Mouse (Mus musculus) left cerebral cortex, postnatal 4 days (tissue): ENCODE measurements around the gene Dlg4. TPM values are rescaled to one million over a fixed set of nuclear protein-coding genes. Genes with fewer than 3 reads are reported as not detected.

ENCODE experiments used
- DNase-seq: peaks from one replicate; pipeline ENCODE4 v3.0.0-alpha.2; 2022
- intact Hi-C: fragments of 180-260 bp; cut with DNase I; formaldehyde crosslinking; loops from one replicate; pipeline ENCODE4 v1.15.1; 2025
- total RNA-seq, 2 experiments: library from RNA; stranded (reverse); gene quantifications; 2 replicates each; pipeline ENCODE4 v1.2.3; 2021

The Dlg4 gene
- 100 to 1,000 TPM; 496 to 497 TPM for total RNA-seq

DNA sequence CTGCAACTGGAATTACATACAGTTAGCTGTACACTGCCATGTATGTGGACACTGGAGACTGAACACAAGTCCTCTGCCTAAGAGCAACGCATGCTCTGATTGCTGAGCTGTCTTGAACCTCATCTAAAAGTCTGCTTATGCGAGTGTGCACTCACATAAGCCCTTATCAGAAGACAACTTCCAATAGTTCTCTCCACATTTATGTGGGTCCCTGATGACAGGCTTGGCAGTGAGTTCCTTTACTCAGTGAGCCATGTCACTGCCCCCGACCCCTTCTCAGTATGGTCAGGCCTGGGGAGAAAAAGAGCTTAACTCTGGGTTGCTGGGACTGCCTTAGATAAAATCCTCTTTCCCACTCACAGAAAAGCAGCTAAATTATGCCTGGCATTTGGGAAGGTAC, at the start of gene Dlg4:
Gene Dlg4, plus strand, starts transcription at position 274 of the 400 bp plus-strand sequence.
- DNase-seq, result no peak
- intact Hi-C loops, result no loop called here

DNA sequence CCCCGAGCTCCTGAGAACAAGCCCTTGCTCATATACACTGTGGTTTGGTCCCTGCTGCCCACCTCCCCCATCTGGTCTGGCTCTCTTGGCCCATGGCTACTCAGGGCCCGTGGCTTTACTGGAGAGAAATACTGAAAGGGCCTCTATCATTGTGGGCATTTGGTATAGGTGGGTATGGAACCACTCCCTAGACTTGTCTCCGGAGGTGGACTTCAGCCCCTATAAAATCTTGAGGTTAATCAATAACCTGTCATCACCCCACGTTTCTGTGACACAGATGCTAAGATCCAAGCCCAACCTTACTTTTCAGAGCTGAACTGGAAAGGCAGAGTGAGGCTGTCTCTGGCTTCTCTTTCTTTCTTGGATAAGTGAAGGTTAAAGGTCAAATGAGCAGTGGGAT, 47.9 kb upstream of the Dlg4 start:
- intact Hi-C loops, result no loop called here
- no peak for DNase-seq

DNA sequence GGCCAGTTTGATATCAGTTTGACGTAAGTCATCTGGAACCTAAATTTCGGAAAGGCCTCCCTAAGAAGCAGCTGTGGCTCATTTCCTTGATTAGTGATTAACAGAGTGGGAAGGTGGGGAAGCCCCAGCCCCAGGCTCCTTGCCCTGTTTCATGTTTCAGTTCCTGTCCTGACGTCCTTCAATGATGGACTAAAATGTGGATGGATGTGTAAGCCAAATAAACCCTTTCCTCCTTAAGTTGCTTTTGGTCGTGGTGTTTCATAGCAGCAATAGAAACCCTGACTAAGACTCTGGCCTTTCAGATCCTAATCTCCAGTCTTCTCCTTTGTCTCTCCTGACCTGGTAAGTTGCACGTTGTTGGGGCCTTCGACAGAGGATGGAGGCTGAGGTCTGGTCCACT, 46.5 kb upstream of the Dlg4 start:
- intact Hi-C loops, result no loop called here
- no peak for DNase-seq

DNA sequence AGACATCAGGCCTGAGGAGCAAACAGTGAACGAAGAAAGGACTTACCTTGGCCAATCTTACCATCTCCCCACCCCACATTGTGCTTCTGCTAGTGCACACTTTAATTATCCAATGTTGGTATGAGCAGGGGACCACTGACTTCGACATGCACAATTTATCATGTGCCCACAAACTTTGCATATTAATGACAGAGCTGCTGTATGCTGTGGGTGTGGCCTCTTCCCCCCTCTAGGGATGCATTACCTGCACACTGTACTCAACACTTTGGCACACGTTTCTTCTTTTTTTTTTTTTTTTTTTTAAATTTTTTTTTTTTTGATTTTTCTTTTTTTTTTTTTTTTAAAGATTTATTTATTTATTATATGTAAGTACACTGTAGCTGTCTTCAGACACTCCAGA, 46.0 kb upstream of the Dlg4 start:
- intact Hi-C loops, result no loop called here
- DNase-seq, result no peak

DNA sequence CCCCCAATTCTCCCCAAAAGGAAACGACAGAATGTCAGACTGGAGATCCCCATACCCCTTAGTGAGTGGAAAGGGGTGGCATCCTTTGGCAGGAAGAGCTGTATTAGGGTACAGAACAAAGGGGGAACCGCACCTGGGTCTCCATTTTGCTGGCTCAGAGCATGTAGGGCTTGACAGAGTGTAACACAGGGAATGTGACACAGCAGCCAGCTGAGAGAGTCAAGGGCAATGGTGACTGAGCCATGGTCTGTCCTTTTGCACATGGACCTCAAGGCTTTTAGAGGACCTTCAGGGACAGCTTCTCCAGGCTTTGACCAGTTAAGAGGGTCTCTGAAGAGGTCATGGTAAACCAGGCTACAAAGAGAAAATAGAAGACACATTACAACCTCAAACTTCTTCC, 41.8 kb upstream of the Dlg4 start:
- no peak for DNase-seq
- intact Hi-C loops, result no loop called here

DNA sequence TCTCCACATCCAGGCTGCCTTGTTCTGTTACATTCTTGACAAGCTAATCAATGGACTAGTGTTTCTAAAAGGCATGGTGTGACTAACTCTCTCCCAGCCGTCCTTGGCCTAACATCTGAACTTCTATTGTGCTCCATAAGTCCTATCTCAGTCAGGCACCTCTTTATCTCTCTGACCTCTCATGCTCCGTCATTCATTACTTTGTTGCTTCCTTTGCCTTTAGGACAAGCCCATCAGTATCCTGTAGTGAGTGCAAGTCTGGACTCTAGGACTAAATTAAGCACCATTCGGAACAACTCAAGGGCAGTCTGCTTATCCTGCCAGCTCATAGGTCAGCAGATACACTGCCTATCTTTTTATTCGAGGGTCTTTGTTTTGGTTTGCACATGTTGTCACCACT, 40.5 kb upstream of the Dlg4 start:
- intact Hi-C loops, result no loop called here
- DNase-seq, result no peak

DNA sequence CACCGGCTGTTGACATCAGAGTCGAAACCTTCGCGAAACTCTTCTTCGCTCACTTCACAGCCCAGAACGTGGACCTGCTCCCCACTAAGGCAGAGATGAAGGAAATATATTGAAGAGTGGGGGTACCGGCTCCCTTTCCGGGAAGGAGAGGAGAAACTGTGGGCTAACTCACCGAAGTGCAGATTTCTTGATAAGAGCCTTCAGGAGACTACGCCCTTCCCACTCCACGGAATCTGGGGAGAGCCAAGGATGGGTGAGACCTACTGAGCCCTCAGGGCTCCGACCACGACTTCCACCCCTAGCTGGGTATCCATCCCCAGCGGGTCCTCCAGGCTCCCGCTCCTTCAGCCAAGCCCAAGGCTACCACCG, 36.9 kb upstream of the Dlg4 start:
- no peak for DNase-seq
- intact Hi-C loops, result loop anchor here (10.0 kb wide), 1 partner anchor 45 kb away; the partner anchor contains the start of gene Ybx2

DNA sequence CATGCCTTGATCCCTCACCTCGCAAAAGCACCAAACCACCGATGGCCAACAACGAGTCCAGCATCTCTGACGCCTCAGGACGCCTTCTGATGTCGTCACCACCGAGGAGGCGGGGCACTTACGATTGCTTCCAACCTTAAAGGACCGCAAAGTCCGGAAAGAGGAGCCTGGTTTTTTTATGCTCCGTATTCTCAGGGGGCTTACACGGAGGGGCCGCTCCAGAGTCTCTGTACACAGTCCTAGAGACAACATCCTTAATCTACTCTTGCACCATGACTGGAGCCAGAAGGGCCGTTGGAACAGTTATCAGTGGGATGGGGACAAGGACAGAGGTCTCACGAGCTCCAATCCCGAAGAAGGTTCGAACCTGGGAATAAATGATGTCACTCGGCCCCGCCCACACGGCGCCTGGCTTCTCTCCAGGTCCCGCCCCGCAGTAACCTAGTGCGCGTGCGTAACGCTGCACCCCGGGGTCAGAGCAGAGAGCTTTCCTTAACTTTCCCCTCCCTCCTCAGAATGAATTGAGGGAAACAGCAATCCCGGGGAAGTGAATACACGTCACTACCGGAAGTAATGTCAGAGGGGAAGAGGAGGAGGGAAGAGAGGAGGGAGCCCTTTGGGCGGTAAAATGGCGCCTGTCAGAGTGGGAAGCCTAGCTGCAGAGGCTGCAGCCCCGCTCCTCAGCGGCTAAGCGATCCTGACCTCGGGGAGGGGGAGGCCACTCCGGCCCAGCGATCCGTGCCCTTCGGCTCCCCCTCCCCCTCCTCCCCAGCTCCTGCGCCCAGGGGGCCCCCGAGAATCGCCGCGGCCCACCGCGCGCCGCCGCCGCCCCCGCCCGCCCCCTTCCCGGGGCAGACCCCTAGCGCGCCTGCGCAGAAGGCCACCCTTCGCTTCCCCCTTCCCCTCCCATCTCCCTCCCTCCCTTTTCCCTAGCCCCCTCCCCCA, 36.3 kb upstream of the Dlg4 start:
- intact Hi-C loops, result loop anchor here (10.0 kb wide), 1 partner anchor 46 kb away; the partner anchor contains the start of gene Ybx2
- DNase-seq, result peak; percentile 97

DNA sequence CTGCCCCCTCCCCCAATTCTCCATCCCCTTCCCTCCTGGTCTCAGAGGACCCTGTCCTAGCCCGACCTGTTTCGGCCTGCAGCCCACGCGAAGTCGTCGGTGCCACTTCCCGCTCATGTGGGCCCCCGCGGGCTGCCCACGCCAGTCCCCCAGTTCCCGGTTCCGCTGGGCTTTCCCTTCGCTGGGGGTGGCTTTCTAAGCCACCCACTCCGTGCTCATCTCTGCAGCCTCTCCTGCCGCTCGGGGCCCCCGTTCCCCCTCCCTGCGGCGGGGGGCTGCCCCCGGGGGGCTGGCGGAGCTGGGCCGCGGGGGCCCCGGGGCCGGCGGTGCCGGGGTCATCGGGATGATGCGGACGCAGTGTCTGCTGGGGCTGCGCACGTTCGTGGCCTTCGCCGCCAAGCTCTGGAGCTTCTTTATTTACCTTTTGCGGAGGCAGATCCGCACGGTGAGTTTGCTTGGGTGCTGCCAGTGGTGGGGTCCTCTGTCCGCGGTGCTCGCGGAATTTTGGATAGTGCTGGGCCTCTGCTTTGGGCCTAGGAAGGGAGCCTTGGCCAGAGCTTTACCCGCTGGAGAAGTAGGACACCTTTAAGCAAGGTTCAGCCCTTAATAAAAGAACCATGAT, 35.5 kb upstream of the Dlg4 start, which contains the start of gene Ctdnep1:
Gene Ctdnep1, plus strand, starts transcription at position 16 of the 622 bp plus-strand sequence.
- no peak for DNase-seq
- intact Hi-C loops, result loop anchor here (10.0 kb wide), 1 partner anchor 46 kb away; the partner anchor contains the start of gene Ybx2

DNA sequence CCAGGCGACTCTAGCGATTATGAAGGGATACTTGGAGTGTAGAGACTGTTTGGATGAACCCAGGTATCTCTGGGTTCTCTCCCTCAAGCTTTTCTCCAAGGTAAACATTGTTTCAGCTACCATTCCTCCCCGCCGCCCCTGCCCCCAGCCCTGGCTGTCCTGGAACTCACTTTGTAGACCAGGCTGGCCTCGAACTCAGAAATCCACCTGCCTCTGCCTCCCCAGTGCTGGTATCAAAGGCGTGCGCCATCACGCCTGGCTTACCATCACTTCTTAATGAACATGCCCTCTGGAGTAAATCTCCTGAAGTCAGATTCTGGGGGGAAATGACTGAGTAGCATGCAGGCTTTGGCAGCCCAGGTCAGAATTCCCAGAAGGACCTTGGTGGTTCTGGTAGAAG, 34.5 kb upstream of the Dlg4 start, which contains the start of gene Elp5:
Gene Elp5, minus strand, starts transcription at position 293 of the 400 bp plus-strand sequence.
- DNase-seq, result no peak
- intact Hi-C loops, result loop anchor here (10.0 kb wide), 1 partner anchor 47 kb away; the partner anchor contains the start of gene Ybx2

DNA sequence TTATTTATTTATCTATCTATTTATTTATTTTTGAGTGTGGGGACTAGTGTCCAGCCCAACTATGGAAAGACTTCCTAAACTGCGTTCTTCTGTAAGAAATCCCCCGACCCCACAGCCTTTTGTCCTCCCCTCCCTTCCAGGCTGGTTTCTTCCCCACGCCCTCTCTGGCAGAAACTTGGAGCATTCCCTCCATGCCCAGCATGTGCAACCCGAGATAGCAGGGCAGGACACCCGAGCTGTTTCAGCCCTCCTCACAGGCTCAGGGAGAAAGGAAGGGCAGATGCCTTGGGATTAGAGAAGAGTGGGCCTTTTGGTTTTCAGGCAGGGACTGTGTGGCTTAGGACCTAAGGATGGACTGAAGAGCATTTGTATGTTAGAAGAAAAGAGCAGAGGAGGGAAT, 33.9 kb upstream of the Dlg4 start:
- intact Hi-C loops, result loop anchor here (10.0 kb wide), 1 partner anchor 48 kb away; the partner anchor contains the start of gene Ybx2
- DNase-seq, result no peak

DNA sequence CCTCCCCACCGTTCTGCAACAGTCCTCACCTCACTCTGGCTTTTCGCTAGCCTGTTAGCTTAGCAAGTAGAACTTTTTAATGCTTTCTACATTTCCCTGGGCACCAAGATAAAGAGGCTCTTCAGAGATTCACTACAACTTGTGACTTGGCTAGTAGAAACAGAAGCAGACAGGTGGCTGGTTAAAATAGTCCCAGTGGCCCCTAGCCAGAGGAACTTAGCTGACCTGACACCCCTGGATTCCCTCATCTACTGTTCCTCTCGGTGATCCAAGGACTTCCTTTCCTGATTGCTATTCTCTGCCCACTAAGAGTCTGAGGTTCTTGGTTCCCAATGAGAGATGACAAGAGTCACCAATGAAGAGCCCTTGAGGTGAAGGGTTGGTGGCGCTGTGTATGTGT, 33.4 kb upstream of the Dlg4 start:
- no peak for DNase-seq
- intact Hi-C loops, result loop anchor here (10.0 kb wide), 1 partner anchor 49 kb away; the partner anchor contains the start of gene Ybx2

DNA sequence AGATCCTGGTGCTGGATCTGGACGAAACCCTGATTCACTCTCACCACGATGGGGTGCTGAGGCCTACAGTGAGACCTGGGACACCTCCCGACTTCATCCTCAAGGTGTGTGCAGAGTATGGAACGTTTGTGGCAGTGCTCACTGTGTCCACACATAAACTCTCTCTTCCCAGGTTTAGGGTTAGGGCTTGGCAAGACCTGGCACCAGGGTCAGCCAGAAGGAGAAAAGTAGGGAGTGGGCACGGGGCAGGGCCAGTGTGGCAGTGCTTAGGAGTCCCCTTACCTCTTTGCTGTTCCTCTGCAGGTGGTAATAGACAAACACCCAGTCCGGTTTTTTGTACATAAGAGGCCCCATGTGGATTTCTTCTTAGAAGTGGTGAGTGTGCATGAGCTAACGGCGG, 32.3 kb upstream of the Dlg4 start:
- DNase-seq, result no peak
- intact Hi-C loops, result loop anchor here (10.0 kb wide), 1 partner anchor 50 kb away; the partner anchor contains the start of gene Ybx2

DNA sequence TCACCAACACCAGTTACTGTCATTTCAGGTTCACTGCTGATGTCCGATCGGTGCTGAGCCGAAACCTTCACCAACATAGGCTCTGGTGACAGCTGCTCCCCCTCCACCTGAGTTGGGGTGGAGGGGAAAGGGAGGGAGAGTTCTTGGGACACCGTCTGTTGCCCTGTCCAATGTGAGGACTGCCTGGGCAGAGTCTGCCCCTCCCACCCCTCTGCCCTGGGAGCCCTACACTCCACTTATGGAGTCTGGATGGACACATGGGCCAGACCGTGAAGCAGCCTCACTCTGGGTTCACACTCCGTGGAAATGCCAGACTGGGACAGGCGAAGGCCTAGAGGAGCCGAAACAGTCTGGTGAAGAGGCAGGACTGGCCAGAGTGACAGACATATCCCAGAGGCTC, 26.8 kb upstream of the Dlg4 start:
- intact Hi-C loops, result loop anchor here (10.0 kb wide), 1 partner anchor 55 kb away; the partner anchor contains the start of gene Ybx2
- DNase-seq, result no peak

DNA sequence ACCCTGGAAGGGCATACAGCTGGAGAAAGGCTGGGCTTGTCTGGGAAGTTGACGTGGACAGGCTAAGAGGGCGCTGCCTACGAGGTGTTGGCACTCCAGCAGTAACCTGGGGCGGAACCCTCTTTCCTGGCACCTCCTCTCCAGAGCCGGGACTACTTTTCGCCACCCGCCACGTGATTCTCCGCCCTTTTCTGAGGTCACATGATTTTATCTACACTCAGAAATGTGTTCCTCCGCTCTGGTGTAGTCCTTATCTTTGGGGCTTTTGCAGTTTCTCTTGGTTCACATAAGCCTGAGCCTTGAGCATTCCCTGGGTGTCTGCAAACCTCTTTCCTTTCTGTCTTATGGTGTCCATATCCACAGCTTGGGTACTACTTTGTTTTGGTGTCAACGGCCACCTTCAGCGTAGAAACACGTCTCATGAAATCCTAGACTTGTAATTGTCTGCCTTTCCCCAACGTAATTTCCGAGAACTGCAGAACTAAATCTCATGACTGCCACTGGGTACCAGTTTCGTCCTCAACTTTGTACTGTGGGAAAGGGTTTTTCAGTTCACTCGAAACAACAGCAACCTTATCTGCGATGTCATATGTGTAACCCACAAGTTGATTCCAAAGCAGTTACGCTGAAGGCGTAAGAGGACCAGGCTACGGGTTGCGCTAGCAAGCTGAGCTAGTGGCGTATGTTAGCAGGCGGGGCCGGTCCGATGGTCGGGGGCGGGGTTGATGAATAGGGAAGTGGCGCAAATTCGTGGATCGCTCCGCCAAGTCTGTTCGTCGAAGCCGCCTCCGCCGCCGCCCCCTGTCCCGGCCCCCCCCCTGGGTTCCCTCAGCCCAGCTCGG, 25.7 kb upstream of the Dlg4 start, which contains the start of gene Gabarap:
Gene Gabarap, plus strand, starts transcription at position 294 of the 842 bp plus-strand sequence.
- intact Hi-C loops, result no loop called here
- peak; percentile 97 for DNase-seq

DNA sequence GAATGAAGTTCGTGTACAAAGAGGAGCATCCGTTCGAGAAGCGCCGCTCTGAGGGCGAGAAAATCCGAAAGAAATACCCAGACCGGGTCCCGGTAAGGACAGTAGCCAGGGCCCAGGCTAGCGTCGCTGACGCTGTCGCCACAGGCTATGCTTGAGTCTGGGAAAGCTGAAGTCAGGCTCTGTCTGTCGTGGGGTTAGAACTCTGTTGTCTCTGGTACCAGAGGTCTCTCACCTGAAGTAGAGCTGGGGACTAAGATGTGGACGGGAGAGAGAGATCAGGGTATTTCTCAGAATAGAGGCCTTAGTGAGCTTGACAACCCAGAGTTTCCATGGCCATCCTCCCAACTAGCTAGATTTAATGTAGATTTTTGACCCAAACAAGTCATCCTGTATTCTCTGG, 25.0 kb upstream of the Dlg4 start:
- no peak for DNase-seq
- intact Hi-C loops, result no loop called here

DNA sequence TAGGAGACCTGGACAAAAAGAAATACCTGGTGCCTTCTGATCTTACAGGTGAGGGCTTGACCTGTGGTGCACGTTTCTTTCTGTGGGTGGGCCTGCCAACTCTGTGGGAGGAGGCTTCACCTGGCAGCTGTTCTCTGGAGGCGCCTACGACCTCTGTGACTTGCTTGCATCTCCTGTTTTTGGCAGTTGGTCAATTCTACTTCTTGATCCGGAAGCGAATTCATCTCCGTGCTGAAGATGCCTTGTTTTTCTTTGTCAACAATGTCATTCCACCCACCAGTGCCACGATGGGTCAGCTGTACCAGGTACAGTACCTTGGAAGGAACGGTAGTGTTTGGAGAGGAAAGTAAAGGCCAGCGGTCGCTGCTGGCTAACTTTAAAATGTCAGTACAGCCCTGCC, 24.3 kb upstream of the Dlg4 start:
- DNase-seq, result no peak

DNA sequence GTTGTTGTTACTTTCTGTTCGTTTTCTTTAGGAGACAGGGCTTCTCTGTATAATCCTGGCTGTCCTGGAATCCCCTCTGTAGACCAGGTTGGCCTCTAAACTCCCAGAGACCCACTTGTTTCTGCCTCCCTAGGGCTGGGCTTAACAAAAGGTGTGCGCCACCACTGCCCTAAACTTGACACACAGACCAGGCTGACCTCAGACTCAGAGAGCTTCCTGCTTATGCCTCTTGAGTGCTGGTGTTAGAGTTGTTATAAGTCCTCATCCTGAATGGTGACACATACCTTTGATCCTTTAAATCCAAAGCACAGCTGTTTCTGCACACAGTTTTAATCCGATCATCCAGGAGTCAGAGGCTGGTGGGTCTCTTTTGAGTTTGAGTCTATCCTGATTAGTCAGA, 23.8 kb upstream of the Dlg4 start:
- intact Hi-C loops, result no loop called here
- DNase-seq, result no peak

More for the DNA sequence above, 24.3 kb upstream of the Dlg4 start:
- intact Hi-C loops, result no loop called here

DNA sequence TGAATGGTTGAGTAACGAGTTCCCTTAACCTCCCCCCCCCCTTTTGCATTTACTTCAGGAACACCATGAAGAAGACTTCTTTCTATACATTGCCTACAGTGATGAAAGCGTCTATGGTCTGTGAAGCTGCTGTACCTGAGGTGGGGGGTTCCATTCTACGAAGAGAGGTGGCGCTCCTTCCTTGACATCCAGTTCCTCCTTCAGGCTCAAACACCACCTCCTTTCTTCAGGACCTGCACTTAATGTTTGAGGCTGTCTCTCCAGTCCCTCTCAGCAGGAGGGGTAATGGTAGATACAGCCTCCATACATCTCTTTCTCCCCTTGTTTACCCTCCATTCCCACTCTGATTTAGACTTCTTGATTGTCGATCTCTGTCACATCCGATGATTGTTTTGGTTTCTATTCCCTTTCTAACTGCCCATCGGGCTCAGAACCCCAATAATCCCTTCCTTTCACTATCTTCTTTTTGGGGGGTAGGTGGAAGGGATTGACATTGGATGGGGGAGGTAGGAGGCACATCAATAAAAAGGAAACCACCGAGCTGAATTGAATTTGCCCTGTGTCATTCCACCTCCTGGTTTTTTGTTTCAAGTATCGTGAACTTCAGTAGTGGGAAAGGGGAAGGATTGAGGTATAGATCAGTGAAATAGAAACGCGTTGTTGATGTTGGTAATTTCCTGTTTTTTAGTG, 22.2 kb upstream of the Dlg4 start:
- intact Hi-C loops, result no loop called here
- no peak for DNase-seq
